Mouse (Mus musculus) lung, embryonic 15.5 days (tissue): ENCODE data around the gene Tmem38b. TPM values are rescaled to one million over a fixed set of nuclear protein-coding genes. Genes with fewer than 3 reads are reported as not detected.
"Not testable (repeated sequence)": the region's sequence is repeated elsewhere in the genome, so short reads cannot be mapped to it uniquely, and the experiment has no call there.

Experiments used
- ATAC-seq: fragments of 200-750 bp; cut with Nextera tagmentation; 2 replicates; pipeline ENCODE4 v1.8.0; 2017; ENCODE audit warnings: moderate number of reproducible peaks, borderline replicate concordance; ENCODE audit not compliant: low FRiP score, low TSS enrichment; ENCODE audit errors: extremely low read depth
- H3K27ac ChIP-seq: fragments of 300-500 bp; sonication (generic); 2 replicates; pipeline ENCODE4 v1.5.1; 2015; ENCODE audit warnings: moderate library complexity, mild to moderate bottlenecking, inconsistent platforms
- H3K27me3 ChIP-seq: fragments of 300-500 bp; sonication (generic); 2 replicates; pipeline ENCODE4 v1.6.1; 2015; ENCODE audit warnings: inconsistent platforms
- H3K36me3 ChIP-seq: fragments of 300-500 bp; sonication (generic); 2 replicates; pipeline ENCODE4 v1.6.1; 2015; ENCODE audit warnings: inconsistent platforms
- H3K4me1 ChIP-seq: fragments of 300-500 bp; sonication (generic); 2 replicates; pipeline ENCODE4 v1.6.1; 2015; ENCODE audit warnings: inconsistent platforms
- H3K4me2 ChIP-seq: fragments of 300-500 bp; sonication (generic); 2 replicates; pipeline ENCODE4 v1.6.1; 2015; ENCODE audit warnings: inconsistent platforms, mild to moderate bottlenecking, moderate library complexity
- H3K4me3 ChIP-seq: fragments of 300-500 bp; sonication (generic); 2 replicates; pipeline ENCODE4 v1.5.1; 2015; ENCODE audit warnings: mild to moderate bottlenecking, inconsistent platforms
- H3K9ac ChIP-seq: fragments of 300-500 bp; sonication (generic); 2 replicates; pipeline ENCODE4 v1.6.1; 2015; ENCODE audit warnings: inconsistent platforms
- H3K9me3 ChIP-seq: fragments of 300-500 bp; sonication (generic); 2 replicates; pipeline ENCODE4 v1.6.1; 2016; ENCODE audit warnings: inconsistent platforms
- WGBS: fragments of 180-500 bp; shearing (Covaris S2); methylation state at CpG from one replicate; pipeline ENCODE4 v1.1.7; 2015; 5-methylcytosine and 5-hydroxymethylcytosine counted together
- polyA plus RNA-seq: library from polyadenylated mRNA; unstranded; fragments of >200 nt; fragmentation: Nextera tagmentation; extraction: Ambion mirVana; gene quantifications from 2 replicates; pipeline ENCODE4 v1.2.1, GENCODE M21; 2015

The Tmem38b gene
- polyA plus RNA-seq, 1 experiment from 2014 or later = 12.2 TPM

DNA sequence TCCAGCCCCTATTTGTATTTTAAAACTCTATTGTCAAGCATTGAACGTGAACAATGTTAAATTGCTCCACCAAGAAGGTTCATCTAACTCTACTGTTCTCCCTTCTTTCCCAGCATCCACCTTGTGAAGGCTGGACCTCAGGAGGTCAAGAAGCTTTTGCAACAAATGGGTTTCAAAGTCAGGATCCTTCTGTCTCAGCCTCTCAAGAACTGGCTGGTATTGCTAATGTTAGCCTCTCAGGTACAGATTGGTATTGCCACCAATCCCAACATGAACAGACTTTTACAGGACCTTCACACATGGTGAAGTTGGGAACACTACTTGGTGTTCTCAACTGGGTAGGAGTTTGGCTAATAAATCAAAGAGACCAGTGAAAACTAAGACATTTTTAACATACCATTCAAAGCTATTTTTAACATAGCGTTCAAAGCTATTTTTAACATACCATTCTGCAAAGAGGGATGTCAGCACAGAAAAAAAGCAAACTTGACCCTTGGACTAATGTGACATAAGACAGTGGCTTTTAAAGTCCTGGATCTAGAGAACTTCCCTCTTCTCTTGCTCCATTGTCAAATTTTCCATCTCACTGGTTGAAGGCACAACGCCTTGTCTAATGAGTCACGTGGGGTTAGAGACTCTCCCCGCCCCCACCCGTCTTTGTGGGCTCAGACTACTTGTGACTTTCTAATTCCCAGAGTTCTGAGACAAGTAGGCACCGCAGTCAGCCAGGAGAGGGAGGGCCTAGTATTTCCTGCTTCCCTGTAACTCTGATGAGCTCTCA lies 26.8 kb upstream of the Tmem38b start:
- H3K4me1 ChIP-seq = peaks cover 7% of the 10 kb centered on the region
- H3K9ac ChIP-seq = no peak overlapping the region
- H3K27ac ChIP-seq = no peak overlapping the region
- 41% methylated on average over 7 of the region's 7 CpGs for WGBS
- H3K27me3 ChIP-seq = no peaks in the 10 kb centered on the region
- no peak; the same call in 1 of the 2 replicates for ATAC-seq
- H3K9me3 ChIP-seq = no peaks in the 10 kb centered on the region
- H3K4me2 ChIP-seq = no peak overlapping the region
- H3K36me3 ChIP-seq = no peaks in the 10 kb centered on the region
- no peak overlapping the region for H3K4me3 ChIP-seq

DNA sequence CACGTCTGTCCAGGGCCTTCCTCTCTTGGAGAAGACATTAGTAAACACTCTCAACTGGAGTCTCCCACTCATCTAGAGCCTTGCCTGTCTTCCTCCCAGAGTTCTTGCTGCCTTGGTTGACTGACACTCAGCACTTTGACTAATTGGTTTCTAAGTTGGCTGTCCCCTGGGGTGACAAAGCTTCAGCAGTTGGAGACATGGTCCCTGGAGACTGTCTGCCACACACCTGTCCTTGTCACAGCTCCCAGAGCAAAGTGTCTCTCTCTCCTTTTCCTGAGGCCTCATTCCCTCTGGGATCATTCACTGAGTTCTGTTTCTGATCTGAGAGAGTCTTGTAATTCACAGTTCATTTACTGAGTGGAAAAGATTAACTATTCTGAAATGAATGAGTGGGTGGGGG lies 26.1 kb upstream of the Tmem38b start:
- no peaks in the 10 kb centered on the region for H3K9me3 ChIP-seq
- 25% methylated on average over 1 of the region's 1 CpGs for WGBS
- H3K4me1 ChIP-seq = peaks cover 7% of the 10 kb centered on the region
- H3K9ac ChIP-seq = no peak overlapping the region
- H3K27ac ChIP-seq = no peak overlapping the region; the same call in 1 of the 2 replicates
- no peak for ATAC-seq
- no peaks in the 10 kb centered on the region for H3K27me3 ChIP-seq
- no peak overlapping the region for H3K4me2 ChIP-seq
- no peaks in the 10 kb centered on the region for H3K36me3 ChIP-seq
- no peak overlapping the region for H3K4me3 ChIP-seq

DNA sequence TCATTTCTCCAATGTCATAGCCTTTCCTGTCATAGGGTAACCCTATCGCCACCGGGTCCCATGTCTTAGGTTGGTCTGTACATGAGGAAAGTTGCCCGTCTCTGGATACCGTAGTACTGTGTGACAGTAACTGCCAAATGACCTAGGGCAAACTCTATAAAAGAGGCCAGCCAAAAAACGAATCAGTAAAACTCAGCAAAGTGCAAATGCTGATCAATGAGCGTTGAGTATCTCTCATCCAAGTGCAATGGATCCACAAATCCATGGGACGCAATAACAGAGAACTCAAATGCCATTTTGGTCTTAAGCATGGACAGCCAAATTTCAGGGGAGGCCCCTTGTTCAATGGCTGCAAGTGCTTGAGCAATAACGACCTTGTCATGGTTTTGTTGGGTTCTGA lies 22.2 kb upstream of the Tmem38b start:
- not testable (repeated sequence) for H3K4me2 ChIP-seq, H3K4me1 ChIP-seq, H3K9me3 ChIP-seq, H3K9ac ChIP-seq, H3K4me3 ChIP-seq, H3K27me3 ChIP-seq, H3K27ac ChIP-seq, ATAC-seq, H3K36me3 ChIP-seq
- 90% methylated on average over 8 of the region's 8 CpGs for WGBS

DNA sequence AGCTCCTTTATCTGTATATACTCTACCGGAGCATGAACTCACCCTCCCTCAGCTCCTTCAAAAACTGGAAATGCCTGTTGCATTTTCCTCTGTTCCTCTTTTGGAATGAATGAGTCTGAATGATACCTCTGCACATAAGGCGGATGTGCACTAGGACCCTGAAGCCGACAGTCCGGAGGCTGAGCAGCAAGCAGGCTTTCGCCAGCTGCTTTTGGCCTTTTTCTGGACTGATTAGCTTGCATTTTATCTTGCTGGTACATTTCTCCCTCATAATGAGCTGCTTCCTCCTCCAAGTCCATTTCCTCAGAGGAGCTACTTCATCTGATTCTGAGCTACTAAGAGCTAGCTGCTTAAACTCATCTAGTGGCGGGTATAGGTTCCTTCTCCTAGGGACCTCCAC lies 19.4 kb upstream of the Tmem38b start:
- not testable (repeated sequence) for H3K4me1 ChIP-seq, H3K9ac ChIP-seq, H3K36me3 ChIP-seq, H3K4me3 ChIP-seq, H3K9me3 ChIP-seq, H3K4me2 ChIP-seq, ATAC-seq, H3K27ac ChIP-seq, H3K27me3 ChIP-seq
- 73% methylated on average over 6 of the region's 6 CpGs for WGBS

DNA sequence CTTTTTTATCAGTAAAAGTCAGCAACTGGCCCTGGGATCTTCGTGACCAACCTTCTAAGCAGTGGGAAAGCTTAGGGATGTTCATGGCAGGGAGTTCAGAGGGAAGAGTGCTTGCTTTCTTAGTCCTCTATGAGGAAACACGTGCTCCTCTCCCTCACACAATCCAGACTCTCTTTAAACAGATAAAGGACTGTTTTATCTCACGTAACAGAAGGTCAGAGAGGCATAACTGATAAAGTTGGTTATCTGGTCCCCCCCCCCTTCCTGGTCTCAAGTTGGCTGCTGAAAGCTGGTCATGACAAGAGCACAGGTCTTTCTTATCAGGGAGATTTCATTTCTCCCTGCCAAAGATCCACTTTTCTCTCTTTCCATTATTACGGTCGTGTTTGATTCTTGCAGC lies 7.5 kb upstream of the Tmem38b start:
- H3K27me3 ChIP-seq = no peaks in the 10 kb centered on the region
- H3K36me3 ChIP-seq = no peaks in the 10 kb centered on the region
- H3K4me2 ChIP-seq = no peak overlapping the region
- 42% methylated on average over 5 of the region's 5 CpGs for WGBS
- H3K9me3 ChIP-seq = no peaks in the 10 kb centered on the region
- no peak overlapping the region for H3K9ac ChIP-seq
- no peaks in the 10 kb centered on the region for H3K4me1 ChIP-seq
- no peak for ATAC-seq
- H3K27ac ChIP-seq = no peak overlapping the region
- H3K4me3 ChIP-seq = no peak overlapping the region

DNA sequence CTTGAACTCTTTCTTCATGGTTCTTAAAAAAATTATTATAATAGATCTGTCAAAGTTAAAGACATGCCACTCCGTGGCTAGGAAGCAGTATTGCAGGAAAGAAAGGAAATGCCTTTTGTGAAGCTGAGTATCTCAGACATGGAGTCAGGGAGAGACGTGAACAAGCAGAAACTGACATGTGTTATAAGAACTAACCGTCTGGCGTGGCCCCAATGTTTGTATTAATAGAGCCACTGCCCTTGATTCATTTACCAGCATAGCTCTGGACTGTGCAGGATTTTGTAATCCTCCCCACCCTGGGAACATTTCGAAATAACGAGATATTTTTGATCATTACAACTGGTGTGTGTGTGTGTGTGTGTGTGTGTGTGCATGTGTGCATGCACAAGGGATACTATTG lies 2.1 kb upstream of the Tmem38b start:
- H3K9ac ChIP-seq = no peak overlapping the region
- H3K4me3 ChIP-seq = no peak overlapping the region
- no peak overlapping the region for H3K4me2 ChIP-seq
- WGBS = 19% methylated on average over 6 of the region's 6 CpGs
- no peaks in the 10 kb centered on the region; the same call in 1 of the 2 replicates for H3K9me3 ChIP-seq
- peak; percentile 86 for ATAC-seq
- H3K36me3 ChIP-seq = no peaks in the 10 kb centered on the region
- peaks cover 24% of the 10 kb centered on the region; the same call in 1 of the 2 replicates for H3K4me1 ChIP-seq
- H3K27me3 ChIP-seq = no peaks in the 10 kb centered on the region
- H3K27ac ChIP-seq = 0 out of 2 replicates have a peak overlapping the region, but pooled peaks have one; percentile 37

DNA sequence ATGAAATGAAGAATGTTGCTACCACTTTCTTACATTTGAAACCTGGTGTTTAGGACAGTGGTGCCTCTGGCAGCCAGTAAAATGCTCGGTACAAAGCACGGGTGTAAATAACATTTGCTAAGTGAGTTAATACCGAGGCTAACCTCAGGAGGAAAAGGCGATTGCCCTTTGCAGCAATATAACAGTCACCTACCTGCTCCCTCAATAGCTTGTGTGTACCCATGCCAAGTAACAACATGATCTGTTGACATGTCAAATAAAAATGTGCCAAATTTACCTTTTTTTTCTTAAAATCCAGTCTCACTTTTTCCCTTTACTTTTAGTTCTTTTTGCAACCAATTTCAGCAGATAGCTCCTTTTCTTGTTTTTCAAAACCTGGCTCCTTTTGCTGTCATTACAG lies 1.0 kb upstream of the Tmem38b start:
- Histone ChIP-seq H3K27me3 (no peaks in the 10 kb centered on the region), H3K36me3 (no peaks in the 10 kb centered on the region), H3K9me3 (no peaks in the 10 kb centered on the region; the same call in 1 of the 2 replicates), H3K4me1 (peaks cover 24% of the 10 kb centered on the region; the same call in 1 of the 2 replicates), H3K9ac (no peak overlapping the region), H3K4me3 (no peak overlapping the region), H3K4me2 (no peak overlapping the region), H3K27ac (no peak overlapping the region)
- WGBS = 24% methylated on average over 4 of the region's 4 CpGs
- ATAC-seq = no peak

DNA sequence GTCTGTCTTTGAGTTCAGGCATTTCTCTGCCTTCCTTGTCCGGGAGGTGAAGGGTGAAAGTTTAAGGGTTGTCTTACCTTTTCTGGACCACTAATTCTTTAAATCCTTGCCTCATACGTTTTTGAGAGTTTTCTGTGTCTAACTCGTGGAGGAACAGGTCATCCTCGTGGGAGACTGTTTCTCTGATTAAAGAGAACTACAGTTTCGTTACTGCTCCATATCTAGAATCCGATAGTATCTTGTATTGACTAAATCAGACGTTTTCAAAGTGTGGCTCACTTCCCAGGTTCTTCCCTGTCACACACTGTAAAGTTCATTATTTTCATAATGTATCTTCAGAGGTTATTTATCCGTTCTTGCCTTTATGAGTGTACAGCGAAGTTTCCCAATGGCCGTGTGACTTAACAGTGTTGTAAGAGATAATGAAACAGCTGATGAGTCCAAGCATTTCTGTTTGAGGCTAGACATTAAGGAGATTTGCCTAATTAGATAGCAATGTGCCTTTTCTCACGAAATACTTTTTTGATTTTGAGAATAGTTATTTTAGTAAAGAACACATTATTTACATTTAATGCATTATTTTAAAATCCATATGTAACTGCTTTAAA lies 900 bp downstream of the Tmem38b start:
- H3K9me3 ChIP-seq = no peaks in the 10 kb centered on the region; the same call in 1 of the 2 replicates
- peaks cover 24% of the 10 kb centered on the region; the same call in 1 of the 2 replicates for H3K4me1 ChIP-seq
- peak overlapping the region; percentile 63 for H3K9ac ChIP-seq
- H3K4me3 ChIP-seq = peak overlapping the region; percentile 76
- ATAC-seq = no peak
- 10% methylated on average over 11 of the region's 11 CpGs for WGBS
- H3K36me3 ChIP-seq = no peaks in the 10 kb centered on the region
- no peaks in the 10 kb centered on the region for H3K27me3 ChIP-seq
- H3K27ac ChIP-seq = no peak overlapping the region; the same call in 1 of the 2 replicates
- H3K4me2 ChIP-seq = peak overlapping the region; percentile 72

DNA sequence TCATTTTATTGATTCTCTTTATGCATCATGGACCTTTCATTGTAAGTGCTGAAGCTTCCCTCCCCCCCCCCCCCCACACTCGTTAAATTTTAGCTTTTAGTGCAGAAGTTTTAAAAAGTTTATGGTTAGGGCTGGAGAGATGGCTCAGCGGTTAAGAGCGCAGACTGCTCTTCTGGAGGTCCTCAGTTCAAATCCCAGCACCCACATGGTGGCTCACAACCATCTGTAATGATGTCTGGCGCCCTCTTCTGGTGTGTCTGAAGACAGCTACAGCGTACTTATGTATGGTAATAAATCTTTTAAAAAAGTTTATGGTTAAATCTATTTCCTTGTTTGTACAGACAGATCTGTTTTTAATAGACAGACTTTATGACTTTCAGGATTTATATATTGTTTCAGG lies 2.0 kb downstream of the Tmem38b start:
- Histone ChIP-seq H3K36me3 (no peaks in the 10 kb centered on the region), H3K4me2 (no peak overlapping the region), H3K4me1 (peaks cover 32% of the 10 kb centered on the region), H3K9me3 (no peaks in the 10 kb centered on the region; the same call in 1 of the 2 replicates), H3K4me3 (no peak overlapping the region), H3K27ac (no peak overlapping the region), H3K9ac (no peak overlapping the region), H3K27me3 (no peaks in the 10 kb centered on the region)
- 86% methylated on average over 5 of the region's 5 CpGs for WGBS
- no peak for ATAC-seq

DNA sequence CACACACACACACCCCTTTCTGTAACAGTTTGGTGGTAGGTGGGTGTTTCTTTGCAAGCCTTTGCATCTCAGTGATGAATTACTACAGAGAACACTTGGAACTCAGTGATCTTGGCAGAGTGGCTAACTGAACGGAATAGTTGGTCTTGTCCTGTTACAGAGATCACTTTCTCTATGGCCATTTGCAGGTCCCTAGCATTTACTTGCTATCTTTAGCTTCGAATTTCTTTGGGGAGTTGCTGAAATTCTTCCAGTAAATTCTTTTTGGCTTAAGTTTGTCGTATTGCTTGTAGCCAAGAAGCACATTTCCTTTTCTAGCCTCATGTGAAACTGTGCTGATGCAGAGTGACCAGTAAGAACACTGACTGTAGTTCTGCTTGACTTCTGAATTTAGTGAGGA lies 3.1 kb downstream of the Tmem38b start:
- Histone ChIP-seq H3K27me3 (no peaks in the 10 kb centered on the region), H3K9me3 (no peaks in the 10 kb centered on the region; the same call in 1 of the 2 replicates), H3K4me3 (no peak overlapping the region), H3K27ac (no peak overlapping the region), H3K9ac (no peak overlapping the region), H3K4me2 (no peak overlapping the region), H3K36me3 (no peaks in the 10 kb centered on the region), H3K4me1 (peaks cover 33% of the 10 kb centered on the region)
- ATAC-seq = no peak
- 62% methylated on average over 3 of the region's 3 CpGs for WGBS

DNA sequence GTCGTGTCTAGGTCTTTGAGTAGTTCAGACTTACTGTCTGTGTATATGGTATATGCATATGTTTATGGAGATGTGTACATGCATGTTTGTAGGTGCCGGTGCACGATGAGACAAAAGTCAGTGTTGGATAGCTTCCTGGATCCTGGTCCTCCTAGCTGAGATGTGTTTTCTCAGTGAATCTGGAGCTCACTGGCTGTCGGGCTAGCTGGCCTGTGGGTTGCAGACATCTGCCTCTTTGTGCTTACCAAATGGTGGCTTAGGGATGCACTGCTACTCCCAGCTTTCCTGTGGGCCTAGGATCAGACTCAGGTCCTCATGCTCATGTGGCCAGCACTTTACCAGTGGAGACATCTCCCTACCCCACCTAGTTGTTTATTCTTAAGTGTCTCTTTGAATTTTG lies 4.2 kb downstream of the Tmem38b start:
- Histone ChIP-seq H3K4me2 (no peak overlapping the region), H3K36me3 (no peaks in the 10 kb centered on the region), H3K27ac (no peak overlapping the region), H3K9ac (no peak overlapping the region), H3K27me3 (no peaks in the 10 kb centered on the region), H3K4me1 (peaks cover 23% of the 10 kb centered on the region), H3K9me3 (no peaks in the 10 kb centered on the region; the same call in 1 of the 2 replicates), H3K4me3 (no peak overlapping the region)
- WGBS = 84% methylated on average over 4 of the region's 4 CpGs
- ATAC-seq = no peak

DNA sequence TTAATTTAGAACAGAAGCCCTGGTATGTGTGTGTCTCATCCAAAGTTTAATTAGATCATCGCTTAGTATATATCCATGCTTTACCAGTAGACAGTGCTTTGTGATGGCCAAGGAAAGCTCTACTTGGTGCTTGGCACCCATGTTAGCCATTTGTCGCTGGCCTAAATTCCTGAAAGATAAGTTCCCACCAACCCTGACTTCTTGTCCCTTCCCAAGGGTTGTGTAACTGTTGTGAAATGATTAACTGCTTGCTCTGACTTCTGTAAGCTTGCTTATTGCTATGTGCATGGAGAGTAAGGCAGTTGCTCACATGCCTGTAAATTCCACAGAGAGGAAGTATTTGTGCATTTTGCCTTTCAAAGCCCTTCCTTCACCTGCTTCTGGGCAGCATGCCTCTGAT lies 4.7 kb downstream of the Tmem38b start:
- Histone ChIP-seq H3K27me3 (no peaks in the 10 kb centered on the region), H3K36me3 (no peaks in the 10 kb centered on the region), H3K4me2 (no peak overlapping the region), H3K4me1 (peaks cover 18% of the 10 kb centered on the region), H3K4me3 (no peak overlapping the region), H3K9me3 (no peaks in the 10 kb centered on the region; the same call in 1 of the 2 replicates), H3K9ac (no peak overlapping the region), H3K27ac (no peak overlapping the region)
- ATAC-seq = no peak
- 83% methylated on average over 2 of the region's 2 CpGs for WGBS
